Mouse (Mus musculus) embryonic facial prominence, embryonic 10.5 days (tissue): ENCODE measurements at regions not wholly inside any gene's neighbourhood (a gene's known extent, or its start where the extent isn't known, plus 50 kb on each side); places are given as distances from the start of the nearest gene placed in this dataset.
"Not testable (repeated sequence)": the region's sequence is repeated elsewhere in the genome, so short reads cannot be mapped to it uniquely, and the experiment has no call there.

Experiments used
- DNase-seq: peaks from one replicate; pipeline ENCODE4 v3.0.0-alpha.2; 2017; ENCODE audit warnings: low spot score
- H3K27ac ChIP-seq: fragments of 300-500 bp; sonication (generic); replicated peaks from 2 replicates; pipeline ENCODE4 v1.5.1; 2016; ENCODE audit warnings: mild to moderate bottlenecking
- H3K27me3 ChIP-seq: fragments of 300-500 bp; sonication (generic); replicated peaks from 2 replicates; pipeline ENCODE4 v1.6.1; 2016; ENCODE audit warnings: low read depth, mild to moderate bottlenecking; ENCODE audit not compliant: poor library complexity, severe bottlenecking
- H3K36me3 ChIP-seq: fragments of 300-500 bp; sonication (generic); replicated peaks from 2 replicates; pipeline ENCODE4 v1.6.1; 2016; ENCODE audit warnings: mild to moderate bottlenecking, moderate library complexity
- H3K4me1 ChIP-seq: fragments of 300-500 bp; sonication (generic); 2 replicates; pipeline ENCODE4 v1.6.1; 2016
- H3K4me3 ChIP-seq: fragments of 300-500 bp; sonication (generic); 2 replicates; pipeline ENCODE4 v1.5.1; 2016; ENCODE audit warnings: mild to moderate bottlenecking, moderate library complexity
- H3K9me3 ChIP-seq: fragments of 300-500 bp; sonication (generic); 2 replicates; pipeline ENCODE4 v1.6.1; 2016; ENCODE audit warnings: mild to moderate bottlenecking
- WGBS: fragments of 180-500 bp; shearing (Covaris S2); methylation state at CpG from one replicate; pipeline ENCODE4 v1.1.7; 2016; 5-methylcytosine and 5-hydroxymethylcytosine counted together

- H3K27me3 ChIP-seq: no peaks in the 10 kb centered on the region
- DNase-seq: no peak
- H3K27ac ChIP-seq: no peak overlapping the region
- H3K9me3 ChIP-seq: 0 out of 2 replicates have a peak, but pooled peaks cover 4% of the 10 kb centered on the region
- H3K4me1 ChIP-seq: no peaks in the 10 kb centered on the region
- WGBS: 89% methylated on average over 2 of the region's 2 CpGs
- H3K4me3 ChIP-seq: no peak overlapping the region
- no peaks in the 10 kb centered on the region for H3K36me3 ChIP-seq
Observed at GRCm38 (mm10) chr3:6051901-6052300, 301.3 kb downstream of the Gm8797 start.

GRCm38 (mm10) chr3:6083855-6084254, 333.2 kb downstream of the Gm8797 start:
- Histone ChIP-seq H3K27ac (no peak overlapping the region), H3K27me3 (no peaks in the 10 kb centered on the region), H3K4me1 (no peaks in the 10 kb centered on the region), H3K9me3 (no peaks in the 10 kb centered on the region), H3K36me3 (no peaks in the 10 kb centered on the region), H3K4me3 (no peak overlapping the region)
- 63% methylated on average over 1 of the region's 1 CpGs for WGBS
- no peak for DNase-seq

- Histone ChIP-seq H3K27me3 (no peaks in the 10 kb centered on the region), H3K27ac (no peak overlapping the region), H3K4me1 (no peaks in the 10 kb centered on the region), H3K36me3 (no peaks in the 10 kb centered on the region), H3K4me3 (no peak overlapping the region), H3K9me3 (no peaks in the 10 kb centered on the region)
- no peak for DNase-seq
- 82% methylated on average over 9 of the region's 9 CpGs for WGBS
Observed at GRCm38 (mm10) chr3:6087267-6087666, 336.7 kb downstream of the Gm8797 start.

GRCm38 (mm10) chr3:6093931-6094330, 343.3 kb downstream of the Gm8797 start:
- no peaks in the 10 kb centered on the region for H3K9me3 ChIP-seq
- no peaks in the 10 kb centered on the region for H3K36me3 ChIP-seq
- H3K27ac ChIP-seq: no peak overlapping the region
- WGBS: 90% methylated on average over 2 of the region's 2 CpGs
- H3K4me1 ChIP-seq: no peaks in the 10 kb centered on the region
- no peak for DNase-seq
- H3K27me3 ChIP-seq: no peaks in the 10 kb centered on the region
- H3K4me3 ChIP-seq: no peak overlapping the region

GRCm38 (mm10) chr3:6094410-6094809, 343.8 kb downstream of the Gm8797 start:
- not testable (repeated sequence) for H3K36me3 ChIP-seq, H3K27ac ChIP-seq, H3K4me1 ChIP-seq, H3K9me3 ChIP-seq, H3K27me3 ChIP-seq, DNase-seq, H3K4me3 ChIP-seq

- H3K4me1 ChIP-seq: 0 out of 2 replicates have a peak, but pooled peaks cover 2% of the 10 kb centered on the region
- WGBS: 74% methylated on average over 4 of the region's 4 CpGs
Observed at GRCm38 (mm10) chr3:6100863-6101262, 350.3 kb downstream of the Gm8797 start.

GRCm38 (mm10) chr3:6102866-6103265, 352.3 kb downstream of the Gm8797 start:
- no peak overlapping the region for H3K4me3 ChIP-seq
- H3K36me3 ChIP-seq: no peaks in the 10 kb centered on the region
- peaks cover 5% of the 10 kb centered on the region; the same call in 1 of the 2 replicates for H3K4me1 ChIP-seq
- no peak overlapping the region for H3K27ac ChIP-seq
- 83% methylated on average over 1 of the region's 1 CpGs for WGBS
- no peaks in the 10 kb centered on the region for H3K9me3 ChIP-seq
- no peak for DNase-seq
- no peaks in the 10 kb centered on the region for H3K27me3 ChIP-seq

More at GRCm38 (mm10) chr3:6100863-6101262, 350.3 kb downstream of the Gm8797 start:
- H3K27ac ChIP-seq: no peak overlapping the region
- no peaks in the 10 kb centered on the region for H3K9me3 ChIP-seq
- no peak overlapping the region for H3K4me3 ChIP-seq
- H3K27me3 ChIP-seq: no peaks in the 10 kb centered on the region
- no peak for DNase-seq
- H3K36me3 ChIP-seq: no peaks in the 10 kb centered on the region

GRCm38 (mm10) chr3:6106659-6107058, 356.1 kb downstream of the Gm8797 start:
- no peak overlapping the region for H3K4me3 ChIP-seq
- no peaks in the 10 kb centered on the region for H3K36me3 ChIP-seq
- peaks cover 6% of the 10 kb centered on the region; the same call in 1 of the 2 replicates for H3K4me1 ChIP-seq
- no peaks in the 10 kb centered on the region for H3K27me3 ChIP-seq
- no peak for DNase-seq
- H3K9me3 ChIP-seq: no peaks in the 10 kb centered on the region
- WGBS: 13% methylated on average over 2 of the region's 2 CpGs
- H3K27ac ChIP-seq: no peak overlapping the region

- peaks cover 6% of the 10 kb centered on the region; the same call in 1 of the 2 replicates for H3K4me1 ChIP-seq
- H3K4me3 ChIP-seq: no peak overlapping the region
- H3K27ac ChIP-seq: peak overlapping the region; percentile 55
- WGBS: 47% methylated on average over 8 of the region's 8 CpGs
- no peaks in the 10 kb centered on the region for H3K27me3 ChIP-seq
- no peaks in the 10 kb centered on the region for H3K9me3 ChIP-seq
- DNase-seq: peak; percentile 32
- no peaks in the 10 kb centered on the region for H3K36me3 ChIP-seq
Observed at GRCm38 (mm10) chr3:6107377-6108155, 357.0 kb downstream of the Gm8797 start.

- Histone ChIP-seq H3K27me3 (no peaks in the 10 kb centered on the region), H3K4me1 (no peaks in the 10 kb centered on the region), H3K27ac (no peak overlapping the region), H3K4me3 (no peak overlapping the region), H3K9me3 (0 out of 2 replicates have a peak, but pooled peaks cover 2% of the 10 kb centered on the region), H3K36me3 (no peaks in the 10 kb centered on the region)
- WGBS: 90% methylated on average over 1 of the region's 1 CpGs
- no peak for DNase-seq
Observed at GRCm38 (mm10) chr3:6118721-6119120, 368.1 kb downstream of the Gm8797 start.

- not testable (repeated sequence) for H3K27me3 ChIP-seq, H3K4me1 ChIP-seq, H3K36me3 ChIP-seq, H3K4me3 ChIP-seq, H3K27ac ChIP-seq, DNase-seq
- WGBS: 77% methylated on average over 9 of the region's 9 CpGs
- peaks cover 16% of the 10 kb centered on the region for H3K9me3 ChIP-seq
Observed at GRCm38 (mm10) chr3:6135754-6136153, 385.1 kb downstream of the Gm8797 start.

GRCm38 (mm10) chr3:6137374-6137773, 386.8 kb downstream of the Gm8797 start:
- Histone ChIP-seq H3K27ac (no peak overlapping the region), H3K4me3 (no peak overlapping the region), H3K36me3 (no peaks in the 10 kb centered on the region), H3K27me3 (no peaks in the 10 kb centered on the region), H3K4me1 (no peaks in the 10 kb centered on the region), H3K9me3 (peaks cover 16% of the 10 kb centered on the region)
- WGBS: 95% methylated on average over 17 of the region's 17 CpGs
- no peak for DNase-seq

GRCm38 (mm10) chr3:6173775-6174174, 423.2 kb downstream of the Gm8797 start:
- Histone ChIP-seq H3K27me3 (no peaks in the 10 kb centered on the region), H3K9me3 (no peaks in the 10 kb centered on the region), H3K27ac (no peak overlapping the region), H3K4me3 (no peak overlapping the region), H3K36me3 (no peaks in the 10 kb centered on the region), H3K4me1 (no peaks in the 10 kb centered on the region)
- WGBS: 34% methylated on average over 1 of the region's 1 CpGs
- DNase-seq: no peak
